Mouse (Mus musculus): ENCODE results near the gene Polr3h. TPM values are rescaled to one million over a fixed set of nuclear protein-coding genes. Genes with fewer than 3 reads are reported as not detected.

The Polr3h gene
- polyA plus RNA-seq, 1 experiment from 2014 or later = 85.0 TPM

GRCm38 (mm10) chr15:81964262-81964661 is 38.2 kb upstream of the Polr3h start:
- Histone ChIP-seq H3K9me3 (ENCODE audit: control insufficient read depth, low read length) (no peaks in the 10 kb centered on the region), H3K27ac (ENCODE audit: low read length) (no peak overlapping the region), H3K9ac (ENCODE audit: low read depth, low read length) (no peak overlapping the region), H3K36me3 (ENCODE audit: control insufficient read depth, insufficient read depth, low read length) (no peaks in the 10 kb centered on the region), H3K4me3 (ENCODE audit: low read length) (no peak overlapping the region), H3K4me1 (ENCODE audit: control insufficient read depth, insufficient read depth, low read length) (no peaks in the 10 kb centered on the region), H3K4me2 (ENCODE audit: low read depth, low read length) (no peak overlapping the region), H3K27me3 (replicated peaks; ENCODE audit: control insufficient read depth, insufficient read depth, low read length) (no peaks in the 10 kb centered on the region)
- ATAC-seq = no peak
- WGBS = 33% methylated on average over 1 of the region's 1 CpGs

- no peaks in the 10 kb centered on the region for H3K27me3 ChIP-seq (replicated peaks; ENCODE audit: control insufficient read depth, insufficient read depth, low read length)
- no peaks in the 10 kb centered on the region for H3K9me3 ChIP-seq (ENCODE audit: control insufficient read depth, low read length)
- H3K9ac ChIP-seq (ENCODE audit: low read depth, low read length) = peak overlapping the region; percentile 52
- H3K4me3 ChIP-seq (ENCODE audit: low read length) = peak overlapping the region; percentile 62
- no peaks in the 10 kb centered on the region for H3K4me1 ChIP-seq (ENCODE audit: control insufficient read depth, insufficient read depth, low read length)
- peak; percentile 73 for ATAC-seq
- under 1% methylated on average over 8 of the region's 8 CpGs for WGBS
- H3K36me3 ChIP-seq (ENCODE audit: control insufficient read depth, insufficient read depth, low read length) = no peaks in the 10 kb centered on the region
- H3K27ac ChIP-seq (ENCODE audit: low read length) = peak overlapping the region; percentile 34; the same call in 1 of the 2 replicates
- peak overlapping the region; percentile 95 for H3K4me2 ChIP-seq (ENCODE audit: low read depth, low read length)
Observed at GRCm38 (mm10) chr15:81961078-81961451, 35.0 kb upstream of the Polr3h start.

GRCm38 (mm10) chr15:81960171-81961077 is 34.4 kb upstream of the Polr3h start, which contains the start of gene Pmm1:
Pmm1 (minus strand) TSS chr15:81960930.
- Histone ChIP-seq H3K4me1 (ENCODE audit: control insufficient read depth, insufficient read depth, low read length) (no peaks in the 10 kb centered on the region), H3K27me3 (replicated peaks; ENCODE audit: control insufficient read depth, insufficient read depth, low read length) (no peaks in the 10 kb centered on the region), H3K4me3 (ENCODE audit: low read length) (peak within 1 kb of the TSS; percentile 62), H3K9me3 (ENCODE audit: control insufficient read depth, low read length) (no peaks in the 10 kb centered on the region), H3K36me3 (ENCODE audit: control insufficient read depth, insufficient read depth, low read length) (no peaks in the 10 kb centered on the region), H3K27ac (ENCODE audit: low read length) (peak within 1 kb of the TSS; percentile 61), H3K9ac (ENCODE audit: low read depth, low read length) (peak within 1 kb of the TSS; percentile 77), H3K4me2 (ENCODE audit: low read depth, low read length) (peak within 1 kb of the TSS; percentile 95)
- ATAC-seq = peak; percentile 99
- WGBS = under 1% methylated on average over 77 of the region's 77 CpGs

- Histone ChIP-seq H3K9me3 (ENCODE audit: control insufficient read depth, low read length) (no peaks in the 10 kb centered on the region), H3K36me3 (ENCODE audit: control insufficient read depth, insufficient read depth, low read length) (no peaks in the 10 kb centered on the region), H3K27me3 (replicated peaks; ENCODE audit: control insufficient read depth, insufficient read depth, low read length) (no peaks in the 10 kb centered on the region), H3K27ac (ENCODE audit: low read length) (no peak overlapping the region), H3K4me1 (ENCODE audit: control insufficient read depth, insufficient read depth, low read length) (no peaks in the 10 kb centered on the region), H3K9ac (ENCODE audit: low read depth, low read length) (no peak overlapping the region), H3K4me3 (ENCODE audit: low read length) (no peak overlapping the region), H3K4me2 (ENCODE audit: low read depth, low read length) (no peak overlapping the region)
- ATAC-seq = no peak
- WGBS = 85% methylated on average over 3 of the region's 3 CpGs
Observed at GRCm38 (mm10) chr15:81958906-81959305, 32.9 kb upstream of the Polr3h start.

- 85% methylated on average over 11 of the region's 11 CpGs for WGBS
- H3K27me3 ChIP-seq (replicated peaks; ENCODE audit: control insufficient read depth, insufficient read depth, low read length) = no peaks in the 10 kb centered on the region
- H3K4me2 ChIP-seq (ENCODE audit: low read depth, low read length) = no peak overlapping the region
- H3K36me3 ChIP-seq (ENCODE audit: control insufficient read depth, insufficient read depth, low read length) = no peaks in the 10 kb centered on the region
- H3K9me3 ChIP-seq (ENCODE audit: control insufficient read depth, low read length) = no peaks in the 10 kb centered on the region
- ATAC-seq = no peak
- no peak overlapping the region for H3K27ac ChIP-seq (ENCODE audit: low read length)
- no peak overlapping the region for H3K4me3 ChIP-seq (ENCODE audit: low read length)
- H3K4me1 ChIP-seq (ENCODE audit: control insufficient read depth, insufficient read depth, low read length) = no peaks in the 10 kb centered on the region
- H3K9ac ChIP-seq (ENCODE audit: low read depth, low read length) = no peak overlapping the region
Observed at GRCm38 (mm10) chr15:81957598-81957997, 31.6 kb upstream of the Polr3h start.

GRCm38 (mm10) chr15:81956457-81956856 is 30.4 kb upstream of the Polr3h start:
- no peaks in the 10 kb centered on the region for H3K27me3 ChIP-seq (replicated peaks; ENCODE audit: control insufficient read depth, insufficient read depth, low read length)
- 57% methylated on average over 8 of the region's 8 CpGs for WGBS
- no peaks in the 10 kb centered on the region for H3K9me3 ChIP-seq (ENCODE audit: control insufficient read depth, low read length)
- H3K4me1 ChIP-seq (ENCODE audit: control insufficient read depth, insufficient read depth, low read length) = no peaks in the 10 kb centered on the region
- no peak for ATAC-seq
- H3K4me2 ChIP-seq (ENCODE audit: low read depth, low read length) = no peak overlapping the region
- H3K36me3 ChIP-seq (ENCODE audit: control insufficient read depth, insufficient read depth, low read length) = no peaks in the 10 kb centered on the region
- no peak overlapping the region for H3K9ac ChIP-seq (ENCODE audit: low read depth, low read length)
- H3K27ac ChIP-seq (ENCODE audit: low read length) = no peak overlapping the region
- H3K4me3 ChIP-seq (ENCODE audit: low read length) = no peak overlapping the region

- Histone ChIP-seq H3K27ac (ENCODE audit: low read length) (no peak overlapping the region), H3K36me3 (ENCODE audit: control insufficient read depth, insufficient read depth, low read length) (no peaks in the 10 kb centered on the region), H3K27me3 (replicated peaks; ENCODE audit: control insufficient read depth, insufficient read depth, low read length) (no peaks in the 10 kb centered on the region), H3K9ac (ENCODE audit: low read depth, low read length) (no peak overlapping the region), H3K4me1 (ENCODE audit: control insufficient read depth, insufficient read depth, low read length) (no peaks in the 10 kb centered on the region), H3K9me3 (ENCODE audit: control insufficient read depth, low read length) (no peaks in the 10 kb centered on the region), H3K4me2 (ENCODE audit: low read depth, low read length) (no peak overlapping the region), H3K4me3 (ENCODE audit: low read length) (no peak overlapping the region)
- no peak for ATAC-seq
- WGBS = 93% methylated on average over 15 of the region's 15 CpGs
Observed at GRCm38 (mm10) chr15:81955414-81955813, 29.4 kb upstream of the Polr3h start.

- H3K27me3 ChIP-seq (replicated peaks; ENCODE audit: control insufficient read depth, insufficient read depth, low read length) = no peaks in the 10 kb centered on the region
- no peak overlapping the region for H3K4me3 ChIP-seq (ENCODE audit: low read length)
- ATAC-seq = no peak
- H3K27ac ChIP-seq (ENCODE audit: low read length) = no peak overlapping the region
- H3K9me3 ChIP-seq (ENCODE audit: control insufficient read depth, low read length) = no peaks in the 10 kb centered on the region
- no peak overlapping the region for H3K4me2 ChIP-seq (ENCODE audit: low read depth, low read length)
- H3K9ac ChIP-seq (ENCODE audit: low read depth, low read length) = no peak overlapping the region
- no peaks in the 10 kb centered on the region for H3K4me1 ChIP-seq (ENCODE audit: control insufficient read depth, insufficient read depth, low read length)
- 95% methylated on average over 6 of the region's 6 CpGs for WGBS
- no peaks in the 10 kb centered on the region for H3K36me3 ChIP-seq (ENCODE audit: control insufficient read depth, insufficient read depth, low read length)
Observed at GRCm38 (mm10) chr15:81954716-81955115, 28.7 kb upstream of the Polr3h start.

GRCm38 (mm10) chr15:81954151-81954583 is 28.1 kb upstream of the Polr3h start:
- Histone ChIP-seq H3K9me3 (ENCODE audit: control insufficient read depth, low read length) (no peaks in the 10 kb centered on the region), H3K4me1 (ENCODE audit: control insufficient read depth, insufficient read depth, low read length) (no peaks in the 10 kb centered on the region), H3K27ac (ENCODE audit: low read length) (no peak overlapping the region), H3K9ac (ENCODE audit: low read depth, low read length) (no peak overlapping the region), H3K4me2 (ENCODE audit: low read depth, low read length) (no peak overlapping the region), H3K27me3 (replicated peaks; ENCODE audit: control insufficient read depth, insufficient read depth, low read length) (no peaks in the 10 kb centered on the region), H3K4me3 (ENCODE audit: low read length) (no peak overlapping the region), H3K36me3 (ENCODE audit: control insufficient read depth, insufficient read depth, low read length) (no peaks in the 10 kb centered on the region)
- 98% methylated on average over 9 of the region's 9 CpGs for WGBS
- no peak for ATAC-seq

Measured in intestine, embryonic 16.5 days (tissue).